Mouse (Mus musculus) thymus, adult 2 months (tissue): Measurements from ENCODE around the gene Pts.

ENCODE experiments used
- CTCF ChIP-seq: fragments of 200-500 bp; IDR thresholded peaks from 2 replicates; pipeline ENCODE4 v1.5.1; 2012; ENCODE audit warnings: mild to moderate bottlenecking, control low read depth, low read length, moderate library complexity, borderline replicate concordance; ENCODE audit not compliant: control insufficient read depth, poor library complexity, insufficient read depth; ENCODE audit errors: extremely low read depth
- POLR2A ChIP-seq: fragments of 200-500 bp; IDR thresholded peaks from 2 replicates; pipeline ENCODE4 v1.6.1; 2012; ENCODE audit warnings: mild to moderate bottlenecking, low read length, control low read depth, moderate library complexity; ENCODE audit not compliant: control insufficient read depth, poor library complexity, insufficient read depth; ENCODE audit errors: extremely low read depth

DNA sequence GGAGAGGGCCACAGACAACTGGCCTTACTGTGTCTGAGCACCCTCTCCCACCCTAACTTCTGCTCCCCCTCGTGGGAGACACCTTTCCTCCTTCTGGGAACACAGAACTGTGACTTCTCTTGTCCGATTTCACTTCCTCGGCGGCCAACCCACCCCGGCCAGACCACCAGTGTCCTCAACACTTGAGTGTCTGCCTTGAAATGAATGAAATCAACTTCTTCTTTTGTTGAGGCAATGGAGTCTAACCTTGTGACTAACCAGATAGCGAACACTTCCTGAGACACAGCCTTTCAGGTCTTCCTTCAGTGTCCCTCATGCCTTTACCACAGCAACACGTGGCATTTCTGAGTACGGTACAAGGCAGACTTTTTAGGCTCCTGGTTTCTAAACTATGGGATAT is 45.8 kb downstream of the Pts start:
- TF ChIP-seq CTCF = no peak
- no peak for TF ChIP-seq POLR2A
